Mouse (Mus musculus) heart, embryonic 11.5 days (tissue): ENCODE measurements around the gene Hoxa1. TPM values are rescaled to one million over a fixed set of nuclear protein-coding genes. Genes with fewer than 3 reads are reported as not detected.

Source experiments
- ATAC-seq: fragments of 200-750 bp; cut with Nextera tagmentation; replicated peaks from 2 replicates; pipeline ENCODE4 v1.8.0; 2017; ENCODE audit warnings: moderate library complexity; ENCODE audit not compliant: insufficient number of reproducible peaks, low FRiP score, low TSS enrichment
- H3K27ac ChIP-seq: fragments of 300-500 bp; sonication (generic); 2 replicates; pipeline ENCODE4 v1.5.1; 2014; ENCODE audit warnings: mild to moderate bottlenecking, low read depth, low read length
- H3K27me3 ChIP-seq: fragments of 300-500 bp; sonication (generic); 2 replicates; pipeline ENCODE4 v1.6.1; 2014; ENCODE audit warnings: mild to moderate bottlenecking, low read length, mixed read lengths; ENCODE audit not compliant: control insufficient read depth, insufficient read depth
- H3K36me3 ChIP-seq: fragments of 300-500 bp; sonication (generic); 2 replicates; pipeline ENCODE4 v1.6.1; 2014; ENCODE audit warnings: mild to moderate bottlenecking, low read length, moderate library complexity, mixed read lengths; ENCODE audit not compliant: control insufficient read depth, insufficient read depth
- H3K4me1 ChIP-seq: fragments of 300-500 bp; sonication (generic); 2 replicates; pipeline ENCODE4 v1.6.1; 2014; ENCODE audit warnings: low read length; ENCODE audit not compliant: control insufficient read depth, insufficient read depth
- H3K4me2 ChIP-seq: fragments of 300-500 bp; sonication (generic); 2 replicates; pipeline ENCODE4 v1.6.1; 2014; ENCODE audit warnings: mild to moderate bottlenecking, moderate library complexity
- H3K4me3 ChIP-seq: fragments of 300-500 bp; sonication (generic); 2 replicates; pipeline ENCODE4 v1.5.1; 2014; ENCODE audit warnings: low read depth, low read length
- H3K9ac ChIP-seq: fragments of 300-500 bp; sonication (generic); 2 replicates; pipeline ENCODE4 v1.6.1; 2014; ENCODE audit warnings: mild to moderate bottlenecking, low read depth, low read length, moderate library complexity
- H3K9me3 ChIP-seq: fragments of 300-500 bp; sonication (generic); replicated peaks from 2 replicates; pipeline ENCODE4 v1.6.1; 2016; ENCODE audit warnings: low read length; ENCODE audit not compliant: control insufficient read depth
- WGBS: fragments of 180-500 bp; shearing (Covaris S2); extraction: QIAGEN DNeasy Blood & Tissue Kit; methylation state at CpG from one replicate; pipeline ENCODE4 v1.1.7; 2014; ENCODE audit not compliant: insufficient replicate concordance; 5-methylcytosine and 5-hydroxymethylcytosine counted together
- polyA plus RNA-seq: library from polyadenylated mRNA; unstranded; fragments of >200 nt; fragmentation: Nextera tagmentation; extraction: Ambion mirVana; gene quantifications from 2 replicates; pipeline ENCODE4 v1.2.1, GENCODE M21; 2014

The Hoxa1 gene
- polyA plus RNA-seq, 1 experiment from 2014 or later: 1.2 TPM

- ATAC-seq: no peak
- WGBS: 6% methylated on average over 4 of the region's 4 CpGs
- Histone ChIP-seq H3K27ac (no peak overlapping the region), H3K4me1 (peaks cover 10% of the 10 kb centered on the region; the same call in 1 of the 2 replicates), H3K4me3 (no peak overlapping the region), H3K9me3 (no peaks in the 10 kb centered on the region), H3K27me3 (peaks cover 89% of the 10 kb centered on the region), H3K4me2 (no peak overlapping the region), H3K36me3 (no peaks in the 10 kb centered on the region), H3K9ac (no peak overlapping the region)
Measured at GRCm38 (mm10) chr6:52171331-52171730, 13.2 kb upstream of the Hoxa1 start.

- H3K4me1 ChIP-seq: peaks cover 10% of the 10 kb centered on the region; the same call in 1 of the 2 replicates
- H3K9ac ChIP-seq: peak overlapping the region; percentile 56; the same call in 1 of the 2 replicates
- H3K4me3 ChIP-seq: no peak overlapping the region
- 10% methylated on average over 5 of the region's 5 CpGs for WGBS
- peak overlapping the region; percentile 42; the same call in 1 of the 2 replicates for H3K4me2 ChIP-seq
- ATAC-seq: no peak
- 0 out of 2 replicates have a peak overlapping the region, but pooled peaks have one; percentile 46 for H3K27ac ChIP-seq
- no peaks in the 10 kb centered on the region for H3K36me3 ChIP-seq
- peaks cover 91% of the 10 kb centered on the region for H3K27me3 ChIP-seq
- H3K9me3 ChIP-seq: no peaks in the 10 kb centered on the region
Measured at GRCm38 (mm10) chr6:52170898-52171223, 12.7 kb upstream of the Hoxa1 start.

DNA sequence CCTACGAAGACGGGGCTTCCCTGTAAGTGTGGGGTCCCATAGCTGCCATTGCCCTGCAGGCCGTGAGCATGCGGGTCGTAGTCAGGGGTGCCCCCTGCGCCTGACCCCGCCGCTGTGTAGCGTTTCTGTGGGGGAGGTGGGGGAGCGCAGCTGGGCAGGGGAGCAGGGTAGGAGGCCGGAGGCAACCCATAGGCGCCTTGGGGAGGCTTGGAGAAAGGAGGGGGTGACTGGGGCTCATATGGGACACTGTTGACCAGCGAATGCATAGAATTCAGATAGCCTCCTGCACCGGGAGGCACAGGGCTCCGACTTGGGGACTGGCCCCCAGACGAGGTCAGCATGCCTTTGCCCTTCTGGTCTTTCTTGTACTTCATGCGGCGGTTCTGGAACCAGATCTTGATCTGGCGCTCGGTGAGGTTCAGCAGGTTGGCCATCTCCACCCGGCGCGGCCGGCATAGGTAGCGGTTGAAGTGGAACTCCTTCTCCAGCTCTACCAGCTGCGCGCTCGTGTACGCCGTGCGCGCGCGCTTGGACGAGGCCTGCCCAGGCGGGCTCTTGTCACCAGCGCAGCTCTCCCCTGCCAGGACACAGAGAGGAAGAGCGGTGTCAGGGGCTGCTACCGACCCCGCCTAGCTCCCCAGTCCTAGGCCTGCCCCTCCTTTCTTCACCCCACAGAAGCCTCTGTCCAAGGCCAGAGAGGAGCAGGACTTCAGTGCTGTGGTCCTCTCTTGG, 12.2 kb upstream of the Hoxa1 start:
- Histone ChIP-seq H3K27me3 (peaks cover 90% of the 10 kb centered on the region), H3K4me3 (0 out of 2 replicates have a peak overlapping the region, but pooled peaks have one; percentile 5), H3K27ac (peak overlapping the region; percentile 46; the same call in 1 of the 2 replicates), H3K4me1 (peaks cover 10% of the 10 kb centered on the region; the same call in 1 of the 2 replicates), H3K4me2 (peak overlapping the region; percentile 42), H3K36me3 (no peaks in the 10 kb centered on the region), H3K9me3 (no peaks in the 10 kb centered on the region), H3K9ac (peak overlapping the region; percentile 56; the same call in 1 of the 2 replicates)
- no peak for ATAC-seq
- WGBS: 3% methylated on average over 40 of the region's 40 CpGs

GRCm38 (mm10) chr6:52169499-52170165, 11.5 kb upstream of the Hoxa1 start:
- H3K4me2 ChIP-seq: peak overlapping the region; percentile 42
- H3K36me3 ChIP-seq: no peaks in the 10 kb centered on the region
- H3K9ac ChIP-seq: no peak overlapping the region; the same call in 1 of the 2 replicates
- WGBS: 13% methylated on average over 16 of the region's 16 CpGs
- 0 out of 2 replicates have a peak overlapping the region, but pooled peaks have one; percentile 5 for H3K4me3 ChIP-seq
- H3K27me3 ChIP-seq: peaks cover 90% of the 10 kb centered on the region
- H3K4me1 ChIP-seq: peaks cover 10% of the 10 kb centered on the region; the same call in 1 of the 2 replicates
- H3K9me3 ChIP-seq: no peaks in the 10 kb centered on the region
- ATAC-seq: no peak
- peak overlapping the region; percentile 46; the same call in 1 of the 2 replicates for H3K27ac ChIP-seq

- Histone ChIP-seq H3K36me3 (no peaks in the 10 kb centered on the region), H3K9me3 (no peaks in the 10 kb centered on the region), H3K9ac (peak overlapping the region; percentile 47; the same call in 1 of the 2 replicates), H3K4me2 (peak overlapping the region; percentile 46), H3K4me1 (peaks cover 10% of the 10 kb centered on the region), H3K27ac (0 out of 2 replicates have a peak overlapping the region, but pooled peaks have one; percentile 12), H3K27me3 (peaks cover 93% of the 10 kb centered on the region), H3K4me3 (peak overlapping the region; percentile 13)
- no peak for ATAC-seq
- WGBS: 3% methylated on average over 42 of the region's 42 CpGs
Measured at GRCm38 (mm10) chr6:52168191-52169055, 10.3 kb upstream of the Hoxa1 start.

DNA sequence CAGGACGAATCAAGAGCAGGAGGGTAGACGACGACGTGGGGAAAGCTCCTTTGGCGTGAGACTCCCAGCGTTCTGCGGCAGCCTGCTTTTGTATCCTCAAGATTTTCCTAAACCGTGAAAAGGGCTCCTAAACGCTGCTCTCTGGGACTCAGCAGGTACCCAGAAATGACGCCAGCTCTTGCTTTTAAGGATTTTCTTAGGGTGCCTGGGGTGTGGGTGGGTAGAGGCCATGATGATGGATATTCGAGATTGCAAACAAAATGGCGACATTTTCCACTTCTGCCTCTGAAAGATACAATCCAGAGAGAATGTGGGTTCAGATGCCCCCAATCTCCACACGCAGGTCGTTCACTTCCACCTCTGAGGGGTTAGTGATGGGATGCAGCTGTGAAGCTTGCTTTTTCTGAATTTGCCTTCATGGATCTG, 9.6 kb upstream of the Hoxa1 start:
- H3K4me3 ChIP-seq: peak overlapping the region; percentile 15; the same call in 1 of the 2 replicates

GRCm38 (mm10) chr6:52167176-52167575, 9.1 kb upstream of the Hoxa1 start:
- Histone ChIP-seq H3K27ac (peak overlapping the region; percentile 55; the same call in 1 of the 2 replicates), H3K4me2 (peak overlapping the region; percentile 46), H3K36me3 (no peaks in the 10 kb centered on the region), H3K27me3 (peaks cover 91% of the 10 kb centered on the region), H3K9ac (no peak overlapping the region), H3K9me3 (no peaks in the 10 kb centered on the region), H3K4me1 (peaks cover 10% of the 10 kb centered on the region), H3K4me3 (no peak overlapping the region)
- 18% methylated on average over 1 of the region's 1 CpGs for WGBS
- ATAC-seq: no peak

More for the DNA sequence above, 9.6 kb upstream of the Hoxa1 start:
- H3K4me2 ChIP-seq: peak overlapping the region; percentile 46
- H3K27me3 ChIP-seq: peaks cover 93% of the 10 kb centered on the region
- 0 out of 2 replicates have a peak overlapping the region, but pooled peaks have one; percentile 22 for H3K27ac ChIP-seq
- H3K9ac ChIP-seq: no peak overlapping the region
- no peak for ATAC-seq
- no peaks in the 10 kb centered on the region for H3K36me3 ChIP-seq
- H3K4me1 ChIP-seq: peaks cover 10% of the 10 kb centered on the region
- H3K9me3 ChIP-seq: no peaks in the 10 kb centered on the region
- whole genome bisulfite sequencing: 9% methylated on average over 14 of the region's 14 CpGs
